Mouse (Mus musculus): ENCODE results near the gene Tes. TPM values are rescaled to one million over a fixed set of nuclear protein-coding genes. Genes with fewer than 3 reads are reported as not detected.

The Tes gene
- 25.7 and 28.9 TPM in 2 replicates for polyA plus RNA-seq (2015; fragmentation: Nextera tagmentation; extraction: Ambion mirVana)

DNA sequence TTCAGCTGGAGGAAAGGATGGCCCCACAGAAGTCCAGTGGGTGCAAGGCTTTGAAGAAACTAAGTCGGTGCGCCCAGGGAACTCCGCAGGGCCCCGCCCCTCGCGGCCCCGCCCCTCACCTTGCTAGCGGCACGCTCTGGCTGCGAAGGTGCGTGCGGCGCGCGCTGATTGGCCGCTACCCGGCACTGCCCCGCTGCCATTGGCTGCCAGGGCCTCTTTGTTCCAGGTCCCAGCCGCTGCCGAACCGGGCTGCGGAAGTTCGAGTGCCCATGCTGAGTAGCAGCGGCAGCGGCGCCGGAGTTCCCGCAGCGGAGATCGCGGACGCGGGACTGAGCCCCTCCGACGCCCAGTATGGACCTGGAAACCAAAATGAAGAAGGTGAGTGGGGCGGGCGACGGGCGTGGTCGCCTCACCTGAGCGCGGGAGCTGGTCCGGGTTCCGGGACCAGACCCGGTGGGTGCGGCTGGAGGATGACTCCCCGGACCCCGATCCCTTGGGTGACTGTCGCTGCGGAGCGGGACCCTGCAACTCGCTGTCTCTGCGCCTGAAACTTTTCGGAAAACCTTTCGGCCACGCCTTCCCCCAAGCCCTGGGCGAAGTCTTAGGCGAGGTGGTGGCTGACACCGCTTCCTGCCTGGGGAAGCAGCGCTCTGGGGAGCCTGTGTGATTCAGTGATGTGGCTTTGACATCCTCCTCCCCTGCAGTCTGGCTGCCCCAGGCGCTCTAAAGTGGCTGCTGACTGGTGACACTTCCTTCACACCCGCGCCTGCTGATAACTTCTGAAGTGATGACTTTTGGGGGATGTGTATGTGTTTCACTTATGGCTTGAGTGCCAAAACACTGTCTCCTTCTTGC lies at the start of gene Tes:
Tes (plus strand) TSS at position 214 of the 855 bp plus-strand sequence.
- under 1% methylated on average over 63 of the region's 63 CpGs for WGBS
- Histone ChIP-seq H3K4me1 (peaks cover 15% of the 10 kb centered on the region), H3K4me2 (replicated peaks) (peak within 1 kb of the TSS; percentile 91), H3K9me3 (no peaks in the 10 kb centered on the region), H3K27ac (replicated peaks) (0 out of 2 replicates have a peak within 1 kb of the TSS, but pooled peaks have one; percentile 1), H3K9ac (replicated peaks) (peak within 1 kb of the TSS; percentile 61), H3K4me3 (peak within 1 kb of the TSS; percentile 77), H3K27me3 (no peaks in the 10 kb centered on the region), H3K36me3 (no peaks in the 10 kb centered on the region)
- peak; percentile 98 for ATAC-seq (replicated peaks)

DNA sequence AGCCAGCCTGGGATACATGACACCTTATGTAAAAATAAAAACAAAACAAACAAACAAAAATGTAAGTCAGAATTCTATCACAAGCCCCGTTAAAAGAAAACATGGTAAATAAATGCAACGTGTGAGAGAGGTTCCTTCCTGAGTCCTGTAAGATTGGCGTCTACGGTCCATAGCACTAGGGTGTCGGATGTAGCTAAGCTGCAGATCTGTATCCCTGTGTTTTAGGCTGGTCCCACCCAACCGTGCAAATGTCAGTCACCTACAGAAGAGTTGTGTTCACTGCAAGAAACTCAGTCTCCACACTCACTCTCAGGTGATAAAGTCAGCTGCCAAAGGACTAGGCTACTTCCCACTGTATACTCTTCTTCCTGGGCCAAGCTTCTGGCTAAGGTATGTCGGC lies 39.1 kb upstream of the Tes start:
- no peaks in the 10 kb centered on the region for H3K27me3 ChIP-seq
- H3K4me3 ChIP-seq, result no peak overlapping the region
- H3K27ac ChIP-seq (replicated peaks), result no peak overlapping the region
- 64% methylated on average over 7 of the region's 7 CpGs for WGBS
- no peaks in the 10 kb centered on the region for H3K9me3 ChIP-seq
- H3K4me2 ChIP-seq (replicated peaks), result no peak overlapping the region
- H3K36me3 ChIP-seq, result no peaks in the 10 kb centered on the region
- no peaks in the 10 kb centered on the region for H3K4me1 ChIP-seq
- no peak for ATAC-seq (replicated peaks)
- H3K9ac ChIP-seq (replicated peaks), result no peak overlapping the region

DNA sequence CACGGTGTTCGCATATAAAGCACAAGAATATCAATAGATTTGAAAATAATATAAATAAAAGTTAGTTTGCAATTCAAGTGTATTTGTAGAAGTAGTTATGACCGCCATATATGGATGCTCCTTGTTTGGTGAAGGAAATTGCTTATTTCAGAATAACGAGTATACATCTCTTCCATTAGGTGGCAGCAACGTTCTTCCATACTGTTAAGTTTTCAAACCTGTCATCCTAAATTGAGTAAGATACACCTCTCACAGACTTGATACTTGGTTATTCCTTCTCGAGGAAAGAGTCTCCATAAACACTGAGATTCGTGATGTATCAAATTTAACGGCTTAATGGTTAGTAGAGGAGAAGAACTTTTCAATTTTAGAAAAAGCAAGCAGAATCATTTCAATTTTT lies 37.4 kb upstream of the Tes start:
- no peak overlapping the region for H3K4me3 ChIP-seq
- 25% methylated on average over 8 of the region's 8 CpGs for WGBS
- no peak overlapping the region for H3K27ac ChIP-seq (replicated peaks)
- H3K4me2 ChIP-seq (replicated peaks), result no peak overlapping the region
- H3K27me3 ChIP-seq, result no peaks in the 10 kb centered on the region
- H3K9me3 ChIP-seq, result no peaks in the 10 kb centered on the region
- H3K9ac ChIP-seq (replicated peaks), result no peak overlapping the region
- no peaks in the 10 kb centered on the region for H3K4me1 ChIP-seq
- ATAC-seq (replicated peaks), result 0 out of 2 replicates have a peak, but pooled peaks have one; percentile 48
- H3K36me3 ChIP-seq, result no peaks in the 10 kb centered on the region

DNA sequence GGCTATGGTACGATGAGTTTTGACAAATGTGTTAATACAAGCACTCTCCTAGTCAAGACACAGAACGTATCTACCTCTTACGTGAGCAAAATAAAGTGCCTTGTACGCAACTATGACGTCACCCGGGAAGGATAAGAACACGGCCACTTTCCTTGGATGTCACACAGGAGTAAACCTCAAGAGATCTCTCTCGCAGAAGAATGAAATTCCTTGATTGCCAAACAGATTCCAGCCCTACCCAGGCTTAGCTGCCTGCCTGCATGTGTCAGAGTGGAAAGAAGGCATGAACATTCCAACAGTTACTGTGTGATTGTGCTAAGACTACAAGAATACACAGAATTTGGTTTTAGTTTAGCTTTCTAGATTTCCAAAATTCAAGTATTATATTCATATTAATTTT lies 36.1 kb upstream of the Tes start:
- Histone ChIP-seq H3K27me3 (no peaks in the 10 kb centered on the region), H3K4me3 (no peak overlapping the region), H3K27ac (replicated peaks) (no peak overlapping the region), H3K9ac (replicated peaks) (no peak overlapping the region), H3K4me1 (no peaks in the 10 kb centered on the region), H3K36me3 (no peaks in the 10 kb centered on the region), H3K4me2 (replicated peaks) (no peak overlapping the region), H3K9me3 (no peaks in the 10 kb centered on the region)
- ATAC-seq (replicated peaks), result no peak
- 85% methylated on average over 8 of the region's 8 CpGs for WGBS

DNA sequence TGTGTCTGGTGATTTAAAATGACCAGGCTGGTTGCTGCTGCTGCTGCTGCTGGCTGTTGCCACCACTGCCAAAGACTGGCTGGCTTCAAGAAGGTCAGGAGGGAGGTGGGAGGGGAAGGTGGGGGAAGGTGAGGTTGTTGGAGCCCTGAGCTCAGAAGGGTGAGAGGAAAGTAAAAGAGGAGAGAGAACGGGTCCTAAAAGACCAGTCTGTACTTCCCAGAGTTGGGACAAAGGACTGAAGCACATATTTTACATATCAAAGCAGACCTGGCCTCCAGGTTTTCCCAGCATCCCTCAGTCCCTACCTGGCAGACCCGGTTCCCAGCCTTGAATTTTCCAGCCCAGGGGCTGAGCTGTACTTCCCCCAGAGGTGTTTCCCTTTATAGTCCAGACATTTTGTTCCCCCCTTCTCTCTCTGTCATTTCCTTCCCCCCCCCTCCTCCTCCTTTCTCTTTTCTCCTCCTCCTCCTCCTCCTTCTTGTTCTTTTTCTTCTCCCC lies 32.7 kb upstream of the Tes start:
- no peak overlapping the region for H3K4me3 ChIP-seq
- ATAC-seq (replicated peaks), result no peak
- H3K9me3 ChIP-seq, result no peaks in the 10 kb centered on the region
- no peak overlapping the region for H3K27ac ChIP-seq (replicated peaks)
- no peaks in the 10 kb centered on the region for H3K27me3 ChIP-seq
- H3K9ac ChIP-seq (replicated peaks), result no peak overlapping the region
- H3K4me2 ChIP-seq (replicated peaks), result no peak overlapping the region
- H3K36me3 ChIP-seq, result no peaks in the 10 kb centered on the region
- no peaks in the 10 kb centered on the region for H3K4me1 ChIP-seq
- WGBS, result 3% methylated on average over 2 of the region's 2 CpGs

DNA sequence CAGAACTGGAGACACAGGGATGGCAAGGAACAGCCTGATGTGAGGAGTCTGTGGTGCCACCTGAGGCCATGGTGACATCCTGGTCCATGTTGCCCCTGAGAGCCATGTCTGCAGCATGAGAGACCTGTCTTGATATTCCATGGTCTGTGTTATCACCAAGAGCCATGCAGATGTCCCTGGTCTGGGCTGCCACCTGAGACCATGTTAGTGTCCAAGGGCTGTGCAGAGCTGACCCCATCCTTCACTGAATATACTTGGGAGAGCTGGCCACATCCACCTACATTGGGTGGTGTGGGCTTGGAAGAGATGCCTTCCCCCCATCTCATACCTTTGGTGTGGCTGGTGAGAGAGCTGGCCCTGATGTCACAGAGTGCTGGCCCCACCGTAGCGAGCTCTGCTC lies 30.9 kb upstream of the Tes start:
- Histone ChIP-seq H3K4me3 (no peak overlapping the region), H3K27me3 (no peaks in the 10 kb centered on the region), H3K27ac (replicated peaks) (no peak overlapping the region), H3K36me3 (no peaks in the 10 kb centered on the region), H3K9me3 (no peaks in the 10 kb centered on the region), H3K4me2 (replicated peaks) (no peak overlapping the region), H3K4me1 (no peaks in the 10 kb centered on the region), H3K9ac (replicated peaks) (no peak overlapping the region)
- WGBS, result 97% methylated on average over 2 of the region's 2 CpGs
- ATAC-seq (replicated peaks), result no peak

DNA sequence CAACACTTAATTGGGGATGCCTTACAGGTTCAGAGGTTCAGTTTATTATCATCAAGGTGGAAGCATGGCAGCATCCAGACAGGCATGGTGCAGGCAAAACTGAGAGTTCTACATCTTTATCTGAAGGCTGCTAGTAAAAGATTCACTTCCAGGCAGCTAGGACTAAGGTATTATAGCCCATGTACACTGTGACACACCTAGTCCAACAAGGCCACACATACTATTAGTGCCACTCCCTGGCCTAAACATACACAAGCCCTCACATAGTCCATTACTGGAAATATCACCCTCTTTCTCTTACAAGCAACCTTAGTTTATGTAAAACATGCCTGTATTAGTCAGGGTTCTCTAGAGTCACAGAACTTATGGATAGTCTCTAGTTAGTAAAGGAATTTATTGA lies 29.7 kb upstream of the Tes start:
- no peak overlapping the region for H3K9ac ChIP-seq (replicated peaks)
- H3K27me3 ChIP-seq, result no peaks in the 10 kb centered on the region
- no peaks in the 10 kb centered on the region for H3K9me3 ChIP-seq
- H3K36me3 ChIP-seq, result no peaks in the 10 kb centered on the region
- no peak overlapping the region for H3K27ac ChIP-seq (replicated peaks)
- no peak for ATAC-seq (replicated peaks)
- no peak overlapping the region for H3K4me3 ChIP-seq
- no peak overlapping the region for H3K4me2 ChIP-seq (replicated peaks)
- H3K4me1 ChIP-seq, result no peaks in the 10 kb centered on the region

DNA sequence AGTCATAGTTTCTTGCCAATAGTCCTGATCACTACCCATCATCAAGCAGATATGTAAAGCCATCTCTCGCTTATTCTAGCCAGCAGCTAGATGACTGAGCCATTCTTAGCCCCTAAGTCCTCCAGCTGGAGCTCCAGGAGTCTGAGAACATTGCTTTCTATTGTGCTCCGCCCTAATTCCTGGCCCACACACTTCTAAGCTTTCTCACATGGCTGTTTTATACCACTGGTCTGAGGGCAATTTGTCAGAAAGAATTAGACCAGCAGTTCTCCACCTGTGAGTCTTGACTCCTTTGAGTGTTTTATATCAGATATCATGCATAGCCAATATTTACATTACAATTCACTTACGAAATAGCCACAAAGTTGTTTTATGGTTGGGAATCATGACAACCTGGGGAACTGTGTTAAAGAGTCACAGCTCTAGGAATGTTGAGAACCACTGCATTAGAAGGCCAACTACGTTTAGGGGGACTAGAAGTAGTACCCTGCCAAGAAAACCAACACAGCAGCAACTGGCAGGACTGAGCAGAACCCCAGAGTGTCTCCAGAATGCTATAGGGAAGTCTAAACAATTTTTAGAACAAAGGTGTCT lies 13.4 kb upstream of the Tes start:
- H3K36me3 ChIP-seq, result no peaks in the 10 kb centered on the region
- no peak for ATAC-seq (replicated peaks)
- H3K27me3 ChIP-seq, result no peaks in the 10 kb centered on the region
- H3K9me3 ChIP-seq, result no peaks in the 10 kb centered on the region
- no peak overlapping the region for H3K27ac ChIP-seq (replicated peaks)
- no peak overlapping the region for H3K4me2 ChIP-seq (replicated peaks)
- WGBS, result 78% methylated on average over 4 of the region's 4 CpGs
- no peaks in the 10 kb centered on the region for H3K4me1 ChIP-seq
- H3K4me3 ChIP-seq, result no peak overlapping the region
- no peak overlapping the region for H3K9ac ChIP-seq (replicated peaks)

DNA sequence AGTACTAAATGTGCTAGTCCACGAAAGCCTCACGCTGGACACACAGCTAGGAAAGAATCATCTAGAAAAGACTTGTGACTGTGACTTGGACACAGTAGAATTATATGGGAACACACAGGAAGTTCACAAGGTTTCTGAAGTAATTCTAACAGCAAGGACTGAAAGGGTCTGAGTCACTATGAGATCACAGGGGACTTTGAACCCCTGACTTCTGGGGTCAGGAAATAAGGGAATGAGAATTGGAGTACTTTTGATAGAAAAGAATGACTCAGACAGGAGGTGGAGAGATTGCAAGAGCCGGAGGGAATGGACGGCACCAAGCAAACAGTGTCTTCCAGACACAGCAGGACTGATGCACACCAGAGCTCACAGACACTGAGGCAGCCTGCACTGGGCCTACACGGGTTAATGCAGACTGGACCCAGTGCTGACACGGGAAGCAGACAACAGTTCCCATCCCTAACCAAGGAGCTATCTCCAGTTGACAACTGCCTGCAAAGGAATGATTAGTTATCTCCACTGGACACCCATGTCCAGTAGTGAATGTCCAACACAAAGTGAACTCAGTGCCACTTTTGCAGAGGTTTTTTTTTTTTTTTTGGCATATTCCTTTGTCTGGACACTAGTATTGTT lies 11.8 kb upstream of the Tes start:
- Histone ChIP-seq H3K27me3 (no peaks in the 10 kb centered on the region), H3K9ac (replicated peaks) (no peak overlapping the region), H3K36me3 (no peaks in the 10 kb centered on the region), H3K27ac (replicated peaks) (no peak overlapping the region), H3K9me3 (no peaks in the 10 kb centered on the region), H3K4me3 (no peak overlapping the region), H3K4me1 (no peaks in the 10 kb centered on the region), H3K4me2 (replicated peaks) (no peak overlapping the region)
- no peak for ATAC-seq (replicated peaks)
- WGBS, result 85% methylated on average over 6 of the region's 6 CpGs

DNA sequence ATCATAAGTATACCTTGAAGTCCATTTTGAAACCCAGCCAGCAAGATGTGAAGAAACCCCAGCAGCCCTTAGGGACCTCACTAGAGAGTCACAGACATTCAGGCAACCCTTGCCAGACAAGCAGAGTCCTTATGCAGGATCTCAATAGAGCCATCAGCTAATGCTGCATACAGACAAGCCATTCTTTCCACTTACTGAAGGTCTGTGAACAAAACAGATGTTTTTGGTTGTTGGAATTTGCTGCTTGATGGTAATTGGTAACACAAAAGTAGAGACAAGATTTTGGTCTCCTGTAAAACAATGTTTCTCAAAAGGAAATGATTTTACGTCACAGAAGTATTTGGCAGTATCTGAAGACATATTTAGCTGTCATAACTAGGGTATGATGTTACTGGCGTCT lies 10.2 kb upstream of the Tes start:
- WGBS, result 91% methylated on average over 2 of the region's 2 CpGs
- no peaks in the 10 kb centered on the region for H3K27me3 ChIP-seq
- no peak overlapping the region for H3K4me2 ChIP-seq (replicated peaks)
- no peak overlapping the region for H3K27ac ChIP-seq (replicated peaks)
- ATAC-seq (replicated peaks), result no peak
- H3K4me3 ChIP-seq, result no peak overlapping the region
- H3K9ac ChIP-seq (replicated peaks), result no peak overlapping the region
- no peaks in the 10 kb centered on the region for H3K36me3 ChIP-seq
- no peaks in the 10 kb centered on the region for H3K9me3 ChIP-seq
- no peaks in the 10 kb centered on the region for H3K4me1 ChIP-seq

DNA sequence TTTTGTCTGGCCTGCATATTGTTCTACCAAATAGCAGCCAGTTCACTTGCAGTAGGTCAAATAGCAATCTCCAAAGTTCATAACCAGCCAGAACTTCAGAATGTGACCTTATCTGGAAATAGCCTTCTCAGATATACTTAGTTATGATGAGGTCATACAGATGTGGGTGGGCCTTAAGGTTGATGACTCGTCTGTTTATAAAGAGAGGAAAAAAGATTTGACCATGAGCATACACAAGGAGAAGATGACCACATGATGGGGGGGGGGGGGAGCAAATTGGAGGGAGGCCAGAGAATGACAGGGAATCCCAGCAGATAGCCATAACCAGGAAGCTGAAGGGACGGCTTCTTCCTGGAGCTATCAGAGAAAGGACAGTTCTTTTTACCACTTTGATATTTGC lies 9.3 kb upstream of the Tes start:
- 78% methylated on average over 2 of the region's 2 CpGs for WGBS
- no peaks in the 10 kb centered on the region for H3K36me3 ChIP-seq

DNA sequence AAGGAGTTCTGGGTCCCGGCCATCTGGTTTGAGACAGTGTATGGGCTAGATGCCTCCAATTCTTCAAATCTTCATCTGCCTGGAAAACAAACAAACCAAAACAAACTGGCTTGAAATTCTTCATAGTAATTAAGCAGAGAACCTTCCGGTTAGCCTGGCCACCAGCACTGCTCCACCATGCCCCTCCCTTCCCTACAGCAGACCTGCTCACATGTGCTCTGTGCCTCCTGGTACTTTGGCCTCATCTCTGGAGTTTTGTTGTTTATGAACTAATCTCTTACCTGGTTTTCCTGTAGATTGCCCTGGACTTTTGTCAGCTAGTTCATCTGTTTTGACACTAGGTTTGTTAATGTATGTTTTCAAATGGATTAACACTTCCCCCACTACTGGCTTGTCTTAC lies 5.4 kb upstream of the Tes start:
- Histone ChIP-seq H3K4me3 (no peak overlapping the region), H3K4me2 (replicated peaks) (no peak overlapping the region), H3K9me3 (no peaks in the 10 kb centered on the region), H3K4me1 (0 out of 2 replicates have a peak, but pooled peaks cover under 1% of the 10 kb centered on the region), H3K36me3 (no peaks in the 10 kb centered on the region), H3K27me3 (no peaks in the 10 kb centered on the region), H3K9ac (replicated peaks) (no peak overlapping the region), H3K27ac (replicated peaks) (no peak overlapping the region)
- no peak for ATAC-seq (replicated peaks)
- 78% methylated on average over 2 of the region's 2 CpGs for WGBS

More for the DNA sequence above, 9.3 kb upstream of the Tes start:
- Histone ChIP-seq H3K9me3 (no peaks in the 10 kb centered on the region), H3K4me2 (replicated peaks) (no peak overlapping the region), H3K27ac (replicated peaks) (no peak overlapping the region), H3K9ac (replicated peaks) (no peak overlapping the region), H3K4me3 (no peak overlapping the region), H3K4me1 (no peaks in the 10 kb centered on the region), H3K27me3 (no peaks in the 10 kb centered on the region)
- no peak for ATAC-seq (replicated peaks)
